In genomic region chr14:60250366-60250765, GRCm38 (mm10) we compare ENCODE assay signal across 8 mouse cellular contexts. TPM values are rescaled to one million over a fixed set of nuclear protein-coding genes. Genes with fewer than 3 reads are reported as not detected.
DNase-seq lines count a peak whose midpoint lies in the region; ATAC-seq and TF ChIP-seq lines count a peak whose summit lies in the region.

No protein-coding gene starts in this region.

- TF ChIP-seq CTCF in lung, embryonic 14.5 days (IDR thresholded peaks at IDR 0.05; ENCODE audit: low read depth): no peak

- H3K9me3 ChIP-seq in lung, embryonic 14.5 days (ENCODE audit: low read depth, low read length): no peaks in the 10 kb centered on the region
- H3K9me3 ChIP-seq in embryonic facial prominence, embryonic 12.5 days: no peaks in the 10 kb centered on the region
- H3K9me3 ChIP-seq in intestine, embryonic 14.5 days (ENCODE audit: control insufficient read depth, low read length): no peaks in the 10 kb centered on the region
- H3K9me3 ChIP-seq in neural tube, embryonic 12.5 days: no peaks in the 10 kb centered on the region

- H3K4me2 ChIP-seq in lung, embryonic 14.5 days: peak overlapping the region; percentile 71
- peak overlapping the region; percentile 67 for H3K4me2 ChIP-seq in embryonic facial prominence, embryonic 12.5 days (replicated peaks)
- peak overlapping the region; percentile 86 for H3K4me2 ChIP-seq in intestine, embryonic 14.5 days (ENCODE audit: low read length)
- H3K4me2 ChIP-seq in neural tube, embryonic 12.5 days (replicated peaks): peak overlapping the region; percentile 81

- peak overlapping the region; percentile 95 for H3K4me3 ChIP-seq in lung, embryonic 14.5 days (ENCODE audit: low read depth, low read length)
- H3K4me3 ChIP-seq in embryonic facial prominence, embryonic 12.5 days: peak overlapping the region; percentile 97
- H3K4me3 ChIP-seq in intestine, embryonic 14.5 days (ENCODE audit: low read depth, low read length): peak overlapping the region; percentile 97
- H3K4me3 ChIP-seq in neural tube, embryonic 12.5 days: peak overlapping the region; percentile 91

- no peaks in the 10 kb centered on the region for H3K27me3 ChIP-seq in lung, embryonic 14.5 days (ENCODE audit: insufficient read depth, low read length)
- H3K27me3 ChIP-seq in embryonic facial prominence, embryonic 12.5 days: no peaks in the 10 kb centered on the region
- H3K27me3 ChIP-seq in intestine, embryonic 14.5 days (replicated peaks; ENCODE audit: control insufficient read depth, insufficient read depth, low read length): no peaks in the 10 kb centered on the region
- no peaks in the 10 kb centered on the region for H3K27me3 ChIP-seq in neural tube, embryonic 12.5 days (replicated peaks)

- no peak overlapping the region for H3K27ac ChIP-seq in lung, embryonic 14.5 days (ENCODE audit: low read depth)
- no peak overlapping the region for H3K27ac ChIP-seq in embryonic facial prominence, embryonic 12.5 days
- H3K27ac ChIP-seq in intestine, embryonic 14.5 days (ENCODE audit: low read depth): no peak overlapping the region
- no peak overlapping the region for H3K27ac ChIP-seq in neural tube, embryonic 12.5 days

- DNase-seq in lung, embryonic 14.5 days: no peak
- no peak for DNase-seq in lung, postnatal 14 days
- no peak for DNase-seq in intestine, embryonic 14.5 days (ENCODE audit: low spot score)
- no peak for DNase-seq in testis, postnatal 10 days (ENCODE audit: low spot score)
- no peak for DNase-seq in gastrocnemius, adult 8-10 months (ENCODE audit: low spot score in 2 of 2)
- no peak for DNase-seq in adrenal gland, postnatal 10 days

- H3K9ac ChIP-seq in lung, embryonic 14.5 days: peak overlapping the region; percentile 95
- H3K9ac ChIP-seq in embryonic facial prominence, embryonic 12.5 days: peak overlapping the region; percentile 94
- H3K9ac ChIP-seq in intestine, embryonic 14.5 days (ENCODE audit: low read length): peak overlapping the region; percentile 95
- peak overlapping the region; percentile 95 for H3K9ac ChIP-seq in neural tube, embryonic 12.5 days

- H3K36me3 ChIP-seq in lung, embryonic 14.5 days (ENCODE audit: insufficient read depth): peaks cover 1% of the 10 kb centered on the region; the same call in 1 of the 2 replicates
- no peaks in the 10 kb centered on the region for H3K36me3 ChIP-seq in embryonic facial prominence, embryonic 12.5 days
- peaks cover 13% of the 10 kb centered on the region for H3K36me3 ChIP-seq in intestine, embryonic 14.5 days (ENCODE audit: control insufficient read depth, insufficient read depth, low read length)
- peaks cover under 1% of the 10 kb centered on the region; the same call in 1 of the 2 replicates for H3K36me3 ChIP-seq in neural tube, embryonic 12.5 days

- no peak for ATAC-seq in lung, embryonic 14.5 days (ENCODE audit: insufficient read depth)
- ATAC-seq in embryonic facial prominence, embryonic 12.5 days (ENCODE audit: insufficient number of reproducible peaks, insufficient read depth, low FRiP score, low TSS enrichment): no peak
- ATAC-seq in intestine, embryonic 14.5 days (replicated peaks; ENCODE audit: low FRiP score, low TSS enrichment, low read depth): no peak
- ATAC-seq in neural tube, embryonic 12.5 days (ENCODE audit: low FRiP score, low read depth): no peak

- WGBS in lung, embryonic 14.5 days: 9% methylated on average over 8 of the region's 8 CpGs
- WGBS in embryonic facial prominence, embryonic 12.5 days: 21% methylated on average over 8 of the region's 8 CpGs
- 14% methylated on average over 8 of the region's 8 CpGs for WGBS in intestine, embryonic 14.5 days
- WGBS in neural tube, embryonic 12.5 days: 24% methylated on average over 8 of the region's 8 CpGs

- peaks cover 2% of the 10 kb centered on the region; the same call in 1 of the 2 replicates for H3K4me1 ChIP-seq in lung, embryonic 14.5 days (ENCODE audit: insufficient read depth)
- H3K4me1 ChIP-seq in embryonic facial prominence, embryonic 12.5 days: peaks cover 17% of the 10 kb centered on the region
- H3K4me1 ChIP-seq in intestine, embryonic 14.5 days (replicated peaks; ENCODE audit: control insufficient read depth, insufficient read depth, low read length): peaks cover 16% of the 10 kb centered on the region
- H3K4me1 ChIP-seq in neural tube, embryonic 12.5 days: peaks cover 16% of the 10 kb centered on the region

RNA-seq across cellular contexts. Expression of gene Nupl1, which starts 0.9 kb away (rescaled TPM):
- polyA plus RNA-seq in lung, embryonic 14.5 days (2014; fragmentation: Nextera tagmentation; extraction: Ambion mirVana): not detected in 2 replicates
- polyA plus RNA-seq in embryonic facial prominence, embryonic 12.5 days (2016; fragmentation: Nextera tagmentation; extraction: Ambion mirVana): not detected in 2 replicates
- 0.09 and 0.22 TPM in 2 replicates for polyA plus RNA-seq in intestine, embryonic 14.5 days (2014; fragmentation: Nextera tagmentation; extraction: Ambion mirVana)
- not detected in 2 replicates for polyA plus RNA-seq in neural tube, embryonic 12.5 days (2016; fragmentation: Nextera tagmentation; extraction: Ambion mirVana)
- not detected for total RNA-seq in gastrocnemius, adult 8-10 months (2022)
- not detected for total RNA-seq in adrenal gland, postnatal 10 days (2021)

RNA-seq across cellular contexts. Expression of gene Gm49336, which starts 0.9 kb away (rescaled TPM):
- polyA plus RNA-seq in lung, embryonic 14.5 days (2014; fragmentation: Nextera tagmentation; extraction: Ambion mirVana): 62.2 and 65.8 TPM in 2 replicates
- 57.6 and 60.9 TPM in 2 replicates for polyA plus RNA-seq in embryonic facial prominence, embryonic 12.5 days (2016; fragmentation: Nextera tagmentation; extraction: Ambion mirVana)
- 58.8 and 65.5 TPM in 2 replicates for polyA plus RNA-seq in intestine, embryonic 14.5 days (2014; fragmentation: Nextera tagmentation; extraction: Ambion mirVana)
- polyA plus RNA-seq in neural tube, embryonic 12.5 days (2016; fragmentation: Nextera tagmentation; extraction: Ambion mirVana): 61.3 and 70.2 TPM in 2 replicates
- 10 to 100 TPM; 26.1 to 31.2 (median 28.5) TPM for total RNA-seq in gastrocnemius, adult 8-10 months (2022)
- 10 to 100 TPM; 35.7 to 35.9 TPM for total RNA-seq in adrenal gland, postnatal 10 days (2021)

RNA-seq across cellular contexts. Expression of gene Mtmr6, which starts 14.7 kb away (rescaled TPM):
- polyA plus RNA-seq in lung, embryonic 14.5 days (2014; fragmentation: Nextera tagmentation; extraction: Ambion mirVana): 34.0 and 34.9 TPM in 2 replicates
- polyA plus RNA-seq in embryonic facial prominence, embryonic 12.5 days (2016; fragmentation: Nextera tagmentation; extraction: Ambion mirVana): 35.1 and 35.8 TPM in 2 replicates
- polyA plus RNA-seq in intestine, embryonic 14.5 days (2014; fragmentation: Nextera tagmentation; extraction: Ambion mirVana): 27.3 and 32.2 TPM in 2 replicates
- 54.3 and 59.7 TPM in 2 replicates for polyA plus RNA-seq in neural tube, embryonic 12.5 days (2016; fragmentation: Nextera tagmentation; extraction: Ambion mirVana)
- total RNA-seq in gastrocnemius, adult 8-10 months (2022): 10 to 100 TPM; 47.7 to 63.0 (median 53.4) TPM
- total RNA-seq in adrenal gland, postnatal 10 days (2021): 10 to 100 TPM; 39.0 to 39.8 TPM

RNA-seq across cellular contexts. Expression of gene Atp8a2, which starts 53.4 kb away (rescaled TPM):
- polyA plus RNA-seq in lung, embryonic 14.5 days (2014; fragmentation: Nextera tagmentation; extraction: Ambion mirVana): 0.95 and 1.6 TPM in 2 replicates
- polyA plus RNA-seq in embryonic facial prominence, embryonic 12.5 days (2016; fragmentation: Nextera tagmentation; extraction: Ambion mirVana): 6.1 and 9.0 TPM in 2 replicates
- polyA plus RNA-seq in intestine, embryonic 14.5 days (2014; fragmentation: Nextera tagmentation; extraction: Ambion mirVana): 8.2 and 9.0 TPM in 2 replicates
- polyA plus RNA-seq in neural tube, embryonic 12.5 days (2016; fragmentation: Nextera tagmentation; extraction: Ambion mirVana): 23.8 and 25.0 TPM in 2 replicates
- total RNA-seq in gastrocnemius, adult 8-10 months (2022): under 1 TPM; 0.38 to 0.51 (median 0.42) TPM
- 1 to 10 TPM; 4.1 to 4.3 TPM for total RNA-seq in adrenal gland, postnatal 10 days (2021)
